Mouse (Mus musculus) liver, embryonic 16.5 days (tissue): ENCODE measurements around the gene Aprt. TPM values are rescaled to one million over a fixed set of nuclear protein-coding genes. Genes with fewer than 3 reads are reported as not detected.

Source experiments
- ATAC-seq: fragments of 200-750 bp; cut with Nextera tagmentation; 2 replicates; pipeline ENCODE4 v1.8.0; 2017; ENCODE audit warnings: low read depth, mild to moderate bottlenecking, moderate number of reproducible peaks, moderate library complexity
- H3K27ac ChIP-seq: fragments of 300-500 bp; sonication (generic); 2 replicates; pipeline ENCODE4 v1.5.1; 2014; ENCODE audit warnings: mild to moderate bottlenecking, low read length
- H3K27me3 ChIP-seq: fragments of 300-500 bp; sonication (generic); 2 replicates; pipeline ENCODE4 v1.6.1; 2014; ENCODE audit warnings: low read depth, low read length, mixed read lengths; ENCODE audit not compliant: control insufficient read depth, insufficient read depth
- H3K36me3 ChIP-seq: fragments of 300-500 bp; sonication (generic); 2 replicates; pipeline ENCODE4 v1.6.1; 2014; ENCODE audit warnings: mild to moderate bottlenecking; ENCODE audit not compliant: control insufficient read depth, insufficient read depth
- H3K4me1 ChIP-seq: fragments of 300-500 bp; sonication (generic); 2 replicates; pipeline ENCODE4 v1.6.1; 2014; ENCODE audit warnings: low read depth, low read length, mixed read lengths; ENCODE audit not compliant: control insufficient read depth
- H3K4me2 ChIP-seq: fragments of 300-500 bp; sonication (generic); 2 replicates; pipeline ENCODE4 v1.6.1; 2014; ENCODE audit warnings: low read depth, low read length, mixed read lengths
- H3K4me3 ChIP-seq: fragments of 300-500 bp; sonication (generic); 2 replicates; pipeline ENCODE4 v1.5.1; 2014; ENCODE audit warnings: low read depth, mild to moderate bottlenecking, low read length
- H3K9ac ChIP-seq: fragments of 300-500 bp; sonication (generic); 2 replicates; pipeline ENCODE4 v1.6.1; 2014; ENCODE audit warnings: low read depth, low read length
- H3K9me3 ChIP-seq: fragments of 300-500 bp; sonication (generic); replicated peaks from 2 replicates; pipeline ENCODE4 v1.6.1; 2016; ENCODE audit warnings: low read length; ENCODE audit not compliant: control insufficient read depth
- WGBS: fragments of 180-500 bp; shearing (Covaris S2); extraction: QIAGEN DNeasy Blood & Tissue Kit; methylation state at CpG from one replicate; pipeline ENCODE4 v1.1.7; 2014; ENCODE audit not compliant: insufficient replicate concordance; 5-methylcytosine and 5-hydroxymethylcytosine counted together
- polyA plus RNA-seq: library from polyadenylated mRNA; unstranded; fragments of >200 nt; fragmentation: Nextera tagmentation; extraction: Ambion mirVana; gene quantifications from 2 replicates; pipeline ENCODE4 v1.2.1, GENCODE M21; 2015

Gene Aprt
- polyA plus RNA-seq, 1 experiment from 2014 or later, result 204 TPM

- Histone ChIP-seq H3K4me3 (no peak overlapping the region), H3K9me3 (no peaks in the 10 kb centered on the region), H3K27me3 (no peaks in the 10 kb centered on the region), H3K36me3 (peaks cover 4% of the 10 kb centered on the region; the same call in 1 of the 2 replicates), H3K4me1 (peaks cover 22% of the 10 kb centered on the region), H3K9ac (no peak overlapping the region), H3K4me2 (no peak overlapping the region), H3K27ac (peak overlapping the region; percentile 49; the same call in 1 of the 2 replicates)
- 66% methylated on average over 25 of the region's 25 CpGs for WGBS
- ATAC-seq, result no peak
Observed at GRCm38 (mm10) chr8:122564363-122565352, 12.1 kb downstream of the Aprt start.

GRCm38 (mm10) chr8:122561199-122561598 is 15.5 kb downstream of the Aprt start:
- peaks cover 19% of the 10 kb centered on the region for H3K4me1 ChIP-seq
- no peaks in the 10 kb centered on the region for H3K9me3 ChIP-seq
- H3K27me3 ChIP-seq, result no peaks in the 10 kb centered on the region
- no peak for ATAC-seq
- H3K36me3 ChIP-seq, result no peaks in the 10 kb centered on the region
- no peak overlapping the region for H3K4me3 ChIP-seq
- WGBS, result 34% methylated on average over 5 of the region's 5 CpGs
- no peak overlapping the region for H3K9ac ChIP-seq
- H3K4me2 ChIP-seq, result no peak overlapping the region
- H3K27ac ChIP-seq, result no peak overlapping the region

GRCm38 (mm10) chr8:122558671-122559349 is 17.9 kb downstream of the Aprt start:
- Histone ChIP-seq H3K4me2 (no peak overlapping the region), H3K9ac (peak overlapping the region; percentile 15; the same call in 1 of the 2 replicates), H3K36me3 (no peaks in the 10 kb centered on the region), H3K27ac (0 out of 2 replicates have a peak overlapping the region, but pooled peaks have one; percentile 14), H3K9me3 (no peaks in the 10 kb centered on the region), H3K4me3 (no peak overlapping the region), H3K4me1 (peaks cover 28% of the 10 kb centered on the region), H3K27me3 (no peaks in the 10 kb centered on the region)
- WGBS, result 27% methylated on average over 12 of the region's 12 CpGs
- ATAC-seq, result no peak

- Histone ChIP-seq H3K4me3 (no peak overlapping the region; the same call in 1 of the 2 replicates), H3K9ac (peak overlapping the region; percentile 60; the same call in 1 of the 2 replicates), H3K4me1 (peaks cover 33% of the 10 kb centered on the region), H3K4me2 (peak overlapping the region; percentile 52), H3K27ac (peak overlapping the region; percentile 71), H3K27me3 (no peaks in the 10 kb centered on the region), H3K9me3 (no peaks in the 10 kb centered on the region), H3K36me3 (no peaks in the 10 kb centered on the region)
- WGBS, result 15% methylated on average over 10 of the region's 10 CpGs
- ATAC-seq, result no peak; the same call in 1 of the 2 replicates
Observed at GRCm38 (mm10) chr8:122557248-122558038, 19.3 kb downstream of the Aprt start.

- H3K4me2 ChIP-seq, result peak overlapping the region; percentile 52
- H3K36me3 ChIP-seq, result no peaks in the 10 kb centered on the region
- peak; percentile 68 for ATAC-seq
- no peaks in the 10 kb centered on the region for H3K9me3 ChIP-seq
- H3K9ac ChIP-seq, result peak overlapping the region; percentile 60
- no peaks in the 10 kb centered on the region for H3K27me3 ChIP-seq
- 20% methylated on average over 12 of the region's 12 CpGs for WGBS
- peak overlapping the region; percentile 71 for H3K27ac ChIP-seq
- peak overlapping the region; percentile 43 for H3K4me3 ChIP-seq
- peaks cover 37% of the 10 kb centered on the region for H3K4me1 ChIP-seq
Observed at GRCm38 (mm10) chr8:122556030-122557009, 20.4 kb downstream of the Aprt start.

GRCm38 (mm10) chr8:122554786-122555185 is 21.9 kb downstream of the Aprt start:
- 68% methylated on average over 6 of the region's 6 CpGs for WGBS
- H3K4me3 ChIP-seq, result no peak overlapping the region

GRCm38 (mm10) chr8:122551265-122552051 is 25.3 kb downstream of the Aprt start, which contains the start of gene Piezo1:
Gene Piezo1, minus strand, starts transcription at chr8:122551329.
- H3K27ac ChIP-seq, result peak within 1 kb of the TSS; percentile 96
- peak; percentile 73 for ATAC-seq
- H3K4me1 ChIP-seq, result peaks cover 53% of the 10 kb centered on the region
- H3K4me3 ChIP-seq, result peak within 1 kb of the TSS; percentile 82
- H3K9ac ChIP-seq, result peak within 1 kb of the TSS; percentile 91
- H3K36me3 ChIP-seq, result no peaks in the 10 kb centered on the region
- no peaks in the 10 kb centered on the region for H3K9me3 ChIP-seq
- no peaks in the 10 kb centered on the region for H3K27me3 ChIP-seq
- peak within 1 kb of the TSS; percentile 95 for H3K4me2 ChIP-seq
- WGBS, result 10% methylated on average over 45 of the region's 56 CpGs

More at GRCm38 (mm10) chr8:122554786-122555185, 21.9 kb downstream of the Aprt start:
- H3K27me3 ChIP-seq, result no peaks in the 10 kb centered on the region
- no peaks in the 10 kb centered on the region for H3K36me3 ChIP-seq
- no peaks in the 10 kb centered on the region for H3K9me3 ChIP-seq
- H3K9ac ChIP-seq, result no peak overlapping the region
- H3K27ac ChIP-seq, result no peak overlapping the region
- peaks cover 37% of the 10 kb centered on the region for H3K4me1 ChIP-seq
- ATAC-seq, result no peak
- H3K4me2 ChIP-seq, result no peak overlapping the region
